Mouse (Mus musculus): ENCODE results near the gene Sh3tc1. TPM values are rescaled to one million over a fixed set of nuclear protein-coding genes. Genes with fewer than 3 reads are reported as not detected.

Sh3tc1 gene
- total RNA-seq, 2 experiments from 2014 or later = 2.7 to 3.0 TPM

GRCm38 (mm10) chr5:35662021-35662545 is 77.7 kb downstream of the Sh3tc1 start:
- DNase-seq (ENCODE audit: low spot score in 2 of 2) = no peak
- intact Hi-C loops (cut with DNase I) = no loop called here

GRCm38 (mm10) chr5:35661210-35661609 is 78.6 kb downstream of the Sh3tc1 start:
- no peak for DNase-seq (ENCODE audit: low spot score in 2 of 2)
- intact Hi-C loops (cut with DNase I) = no loop called here

GRCm38 (mm10) chr5:35659503-35659902 is 80.3 kb downstream of the Sh3tc1 start:
- intact Hi-C loops (cut with DNase I) = no loop called here
- DNase-seq (ENCODE audit: low spot score in 2 of 2) = no peak

GRCm38 (mm10) chr5:35655753-35656485 is 83.9 kb downstream of the Sh3tc1 start:
- no peak for DNase-seq (ENCODE audit: low spot score in 2 of 2)
- intact Hi-C loops (cut with DNase I) = no loop called here

- intact Hi-C loops (cut with DNase I) = no loop called here
- no peak for DNase-seq (ENCODE audit: low spot score in 2 of 2)
These were observed 85.9 kb downstream of the Sh3tc1 start for GRCm38 (mm10) chr5:35653743-35654395.

- intact Hi-C loops (cut with DNase I) = no loop called here
- no peak for DNase-seq (ENCODE audit: low spot score in 2 of 2)
These were observed 86.9 kb downstream of the Sh3tc1 start for GRCm38 (mm10) chr5:35652872-35653271.

- DNase-seq (ENCODE audit: low spot score in 2 of 2) = no peak
- intact Hi-C loops (cut with DNase I) = no loop called here
These were observed 87.5 kb downstream of the Sh3tc1 start for GRCm38 (mm10) chr5:35652319-35652718.

- DNase-seq (ENCODE audit: low spot score in 2 of 2) = no peak
- intact Hi-C loops (cut with DNase I) = no loop called here
These were observed 91.6 kb downstream of the Sh3tc1 start for GRCm38 (mm10) chr5:35648230-35648629.

- intact Hi-C loops (cut with DNase I) = no loop called here
- no peak for DNase-seq (ENCODE audit: low spot score in 2 of 2)
These were observed 92.2 kb downstream of the Sh3tc1 start for GRCm38 (mm10) chr5:35647562-35647961.

Other genes with a start within 250 kb of the Sh3tc1 start
- under 1 TPM; 0.16 to 0.39 TPM for gene Cpz, start 214.3 kb downstream of the Sh3tc1 start, total RNA-seq (2021)
- 1 to 10 TPM; 7.6 to 8.7 TPM for gene Trmt44, start 164.9 kb downstream of the Sh3tc1 start, total RNA-seq (2021)
- gene Acox3, start 156.9 kb downstream of the Sh3tc1 start, total RNA-seq (2021) = 10 to 100 TPM; 26.6 to 29.5 TPM
- 1 to 10 TPM; 6.4 to 7.4 TPM for gene Htra3, start 60.2 kb downstream of the Sh3tc1 start, total RNA-seq (2021)
- 100 to 1,000 TPM; 175 to 209 TPM for gene Ablim2, start 17.9 kb upstream of the Sh3tc1 start, total RNA-seq (2021)
- 10 to 100 TPM; 30.3 to 31.1 TPM for gene Afap1, start 153.3 kb upstream of the Sh3tc1 start, total RNA-seq (2021)

Data from left cerebral cortex, postnatal 25 days (tissue).